Comparison of ENCODE assay signal across 8 mouse cellular contexts in the genomic region with DNA sequence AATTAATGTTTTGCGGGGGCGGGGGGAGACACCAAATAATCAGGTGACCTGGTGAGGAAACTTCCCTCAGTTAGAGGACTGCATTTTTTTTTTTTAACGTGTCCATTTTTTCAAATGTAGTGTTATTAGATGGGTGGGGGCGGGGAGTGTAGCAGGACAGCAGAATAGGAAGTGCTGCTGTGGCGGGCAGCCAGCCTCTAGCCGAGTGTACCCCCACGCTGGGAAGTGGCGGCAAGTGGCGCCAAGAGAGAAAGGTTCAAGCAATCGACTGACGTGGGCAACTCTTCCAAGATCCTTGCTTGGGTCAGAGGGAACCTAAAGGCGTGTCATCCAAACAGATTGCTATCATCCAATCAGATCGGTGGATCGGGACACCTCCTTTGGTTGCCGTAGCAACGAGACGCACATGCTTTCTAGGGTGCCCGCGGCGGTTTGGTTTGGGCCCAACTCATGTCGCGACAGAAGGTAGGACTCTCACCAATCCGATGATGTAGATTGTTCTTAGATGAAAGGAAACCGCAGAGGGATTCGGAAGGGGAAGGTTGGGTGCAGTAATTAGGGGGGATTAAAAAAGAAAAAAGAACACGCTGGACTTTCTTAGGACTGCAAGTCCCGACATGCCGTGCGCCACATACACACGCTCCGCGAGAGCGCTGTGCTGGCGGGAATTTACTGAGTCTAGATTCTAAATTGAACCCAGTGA. TPM values are rescaled to one million over a fixed set of nuclear protein-coding genes. Genes with fewer than 3 reads are reported as not detected.
DNase-seq lines count a peak whose midpoint lies in the region; ATAC-seq and TF ChIP-seq lines count a peak whose summit lies in the region.

A gene (plus strand): TSS at position 395 of the 703 bp plus-strand sequence.

- ATAC-seq in frontal cortex, adult (ENCODE audit: low TSS enrichment) = peak; percentile 100
- peak; percentile 95 to 96 for ATAC-seq in hematopoietic stem cell, adult 5-6 weeks (replicated peaks in 1 of 2; ENCODE audit: insufficient read depth in 1 of 2, low FRiP score in 2 of 2, low TSS enrichment in 1 of 2, low read depth in 1 of 2, poor library complexity in 2 of 2, severe bottlenecking in 2 of 2)
- peak; percentile 95 for ATAC-seq in neural tube, embryonic 13.5 days (ENCODE audit: low read depth)

- TF ChIP-seq CTCF in cerebellum, adult 2 months (IDR thresholded peaks at IDR 0.05; ENCODE audit: borderline replicate concordance, insufficient read depth, low read depth, low read length) = no peak
- TF ChIP-seq CTCF in layer of hippocampus, adult 2 months (conservative IDR thresholded peaks at IDR 0.05) = no peak

- no peak within 1 kb of the TSS for H3K27ac ChIP-seq in cerebellum, adult 2 months (ENCODE audit: insufficient read depth, low read length)
- H3K27ac ChIP-seq in layer of hippocampus, adult 2 months = 0 out of 2 replicates have a peak within 1 kb of the TSS, but pooled peaks have one; percentile 50
- H3K27ac ChIP-seq in neural tube, embryonic 13.5 days (replicated peaks) = no peak within 1 kb of the TSS

- H3K9me3 ChIP-seq in neural tube, embryonic 13.5 days = no peaks in the 10 kb centered on the region

- under 1% methylated on average over 34 of the region's 34 CpGs for WGBS in cerebellum, adult 2 months
- WGBS in neural tube, embryonic 13.5 days = 2% methylated on average over 34 of the region's 34 CpGs

- H3K4me2 ChIP-seq in neural tube, embryonic 13.5 days = peak within 1 kb of the TSS; percentile 62

- peak within 1 kb of the TSS; percentile 61 for H3K4me3 ChIP-seq in cerebellum, adult 2 months (replicated peaks; ENCODE audit: insufficient read depth, low read depth, low read length)
- peak within 1 kb of the TSS; percentile 66 for H3K4me3 ChIP-seq in layer of hippocampus, adult 2 months
- H3K4me3 ChIP-seq in neural tube, embryonic 13.5 days = peak within 1 kb of the TSS; percentile 47

- peak within 1 kb of the TSS; percentile 66 for H3K9ac ChIP-seq in neural tube, embryonic 13.5 days

- H3K36me3 ChIP-seq in neural tube, embryonic 13.5 days = no peaks in the 10 kb centered on the region

- no peak for TF ChIP-seq POLR2A in cerebellum, adult 2 months (IDR thresholded peaks at IDR 0.05; ENCODE audit: borderline replicate concordance, insufficient read depth, low read length)

- no peaks in the 10 kb centered on the region for H3K27me3 ChIP-seq in cerebellum, adult 2 months (ENCODE audit: control insufficient read depth, insufficient read depth, low read length)
- peaks cover 5% of the 10 kb centered on the region; the same call in 1 of the 2 replicates for H3K27me3 ChIP-seq in neural tube, embryonic 13.5 days

- DNase-seq in MEL-GATA-1-ER (ENCODE audit: extremely low read depth, low read depth) = peak; percentile 70
- DNase-seq in cerebellum, adult 2 months = peak; percentile 84 to 86
- peak; percentile 70 to 86 for DNase-seq in layer of hippocampus, adult 2 months (ENCODE audit: low spot score in 2 of 2)
- DNase-seq in lung, adult 18-20 months = peak; percentile 71 to 83
- DNase-seq in thymus, postnatal 25 days = peak; percentile 21

- no peaks in the 10 kb centered on the region for H3K4me1 ChIP-seq in cerebellum, adult 2 months (ENCODE audit: control insufficient read depth, insufficient read depth, low read length)
- H3K4me1 ChIP-seq in neural tube, embryonic 13.5 days (replicated peaks) = no peaks in the 10 kb centered on the region; the same call in 1 of the 2 replicates

RNA-seq across cellular contexts. Expression of the gene that starts here (rescaled TPM):
- polyA plus RNA-seq in cerebellum, adult 2 months (2012; rRNA removed) = 4.6 and 4.8 TPM in 2 replicates
- total RNA-seq in hematopoietic stem cell, adult 5-6 weeks (2017) = not detected in 2 replicates
- total RNA-seq in layer of hippocampus, adult 2 months (2021) = 1 to 10 TPM in 1 of 2 experiments, under 1 TPM in 1; 0.79 to 1.5 TPM
- 4.3 and 4.9 TPM in 2 replicates for polyA plus RNA-seq in neural tube, embryonic 13.5 days (2015; fragmentation: Nextera tagmentation; extraction: Ambion mirVana)

Comparison
In these comparisons a context has a peak if more than half of its experiments do, and no peak if none do; other contexts are left out.
1. Peak in ATAC-seq in hematopoietic stem cell, adult 5-6 weeks; RNA of the gene not detected or under 1 TPM.
2. DNase-seq: peak in every context shown above with its lines; median percentile 85 in cerebellum, adult 2 months; 78 in layer of hippocampus, adult 2 months; 77 in lung, adult 18-20 months; 70 in MEL-GATA-1-ER; 21 in thymus, postnatal 25 days.